Mouse (Mus musculus): ENCODE results near the gene Fthl17c. TPM values are rescaled to one million over a fixed set of nuclear protein-coding genes. Genes with fewer than 3 reads are reported as not detected.
"Not testable (repeated sequence)": the region's sequence is repeated elsewhere in the genome, so short reads cannot be mapped to it uniquely, and the experiment has no call there.

Gene Fthl17c
- total RNA-seq, 1 experiment = 20.3 TPM

DNA sequence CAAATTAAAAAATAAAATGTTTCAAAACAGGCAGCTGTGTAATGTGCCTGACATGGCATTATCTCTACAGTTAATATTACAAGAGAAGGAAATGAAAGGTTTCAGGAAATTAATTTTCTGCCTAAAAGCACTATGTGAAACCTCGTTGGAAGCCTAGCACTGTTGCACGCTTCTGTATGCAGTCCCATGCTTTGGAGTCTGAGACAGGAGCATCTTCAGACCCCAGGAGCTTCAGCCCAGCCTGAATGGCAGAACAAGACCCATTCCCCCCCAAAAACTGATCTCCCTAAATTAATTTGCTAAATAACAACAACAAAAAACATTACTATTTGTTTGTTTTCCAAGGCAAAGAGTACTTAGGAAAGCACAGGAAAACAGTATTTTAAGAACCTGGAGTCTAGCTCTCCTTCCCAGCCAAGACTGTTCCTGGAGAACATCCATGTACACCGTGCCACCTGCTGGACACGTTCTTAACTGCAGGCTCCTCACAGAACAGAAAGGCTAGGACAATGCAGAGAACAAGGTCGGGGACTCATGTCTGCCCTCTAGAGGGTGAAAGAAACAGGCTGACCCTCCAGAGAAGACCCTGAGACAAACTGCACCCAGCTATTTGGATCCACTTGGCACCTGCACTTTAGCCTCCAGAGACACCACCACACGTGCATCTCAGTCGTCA is 28.1 kb downstream of the Fthl17c start:
- H3K9ac ChIP-seq (ENCODE audit: insufficient read depth, low read depth, low read length, poor library complexity, severe bottlenecking); H3K4me3 ChIP-seq (ENCODE audit: insufficient read depth in 1 of 2, low read depth in 1 of 2, low read length in 2 of 2, poor library complexity in 1 of 2, severe bottlenecking in 1 of 2); in situ Hi-C loops (cut with MboI; ENCODE audit: low sequenced_read_pairs in 2 of 2, unreplicated experiment in 2 of 2); H3K27ac ChIP-seq (ENCODE audit: insufficient read depth, low read depth, low read length, poor library complexity, severe bottlenecking); H3K4me1 ChIP-seq (ENCODE audit: control insufficient read depth in 2 of 2, insufficient read depth in 2 of 2, low read length in 2 of 2, poor library complexity in 1 of 2); H3K36me3 ChIP-seq (ENCODE audit: control insufficient read depth, insufficient read depth, low read length, poor library complexity, severe bottlenecking); H3K9me3 ChIP-seq (ENCODE audit: control insufficient read depth, insufficient read depth, low read depth, low read length): not testable (repeated sequence)
- peak; percentile 44 for DNase-seq (ENCODE audit: low read depth, low spot score)
- 0 out of 2 replicates have a peak, but pooled peaks have one; percentile 36 for TF ChIP-seq ZC3H11A (IDR thresholded peaks at IDR 0.05; ENCODE audit: borderline replicate concordance, low read depth, low read length)

DNA sequence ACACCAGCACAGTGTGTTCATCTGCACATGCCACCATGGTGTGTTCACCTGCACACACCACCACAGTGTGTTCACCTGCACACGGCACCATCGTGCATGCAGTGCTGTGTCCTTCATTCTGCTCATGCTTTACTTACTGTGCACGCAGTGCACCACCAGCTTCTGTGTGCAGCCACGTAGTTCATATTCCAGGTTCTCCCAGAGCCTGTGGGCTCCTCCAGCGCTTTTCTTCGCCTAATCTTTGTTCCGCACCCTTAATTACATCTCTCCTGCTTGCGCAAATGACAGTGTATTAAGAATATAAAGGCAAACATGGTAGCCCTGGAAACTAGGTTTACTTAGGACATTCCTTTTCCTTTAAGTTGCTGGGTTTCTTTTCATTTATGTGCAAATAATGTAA is 32.3 kb downstream of the Fthl17c start:
- TF ChIP-seq MAFK (IDR thresholded peaks at IDR 0.05; ENCODE audit: insufficient read depth, low read depth, low read length) = no peak
- no peak for TF ChIP-seq ZC3H11A (IDR thresholded peaks at IDR 0.05; ENCODE audit: borderline replicate concordance, low read depth, low read length)
- no peak for TF ChIP-seq ZNF384 (IDR thresholded peaks at IDR 0.05; ENCODE audit: low read depth, low read length)
- Histone ChIP-seq H3K36me3 (ENCODE audit: control insufficient read depth, insufficient read depth, low read length, poor library complexity, severe bottlenecking) (no peaks in the 10 kb centered on the region), H3K9me3 (ENCODE audit: control insufficient read depth, insufficient read depth, low read depth, low read length) (no peaks in the 10 kb centered on the region), H3K9ac (ENCODE audit: insufficient read depth, low read depth, low read length, poor library complexity, severe bottlenecking) (no peak overlapping the region), H3K4me1 (ENCODE audit: control insufficient read depth in 2 of 2, insufficient read depth in 2 of 2, low read length in 2 of 2, poor library complexity in 1 of 2) (no peaks in the 10 kb centered on the region), H3K27ac (ENCODE audit: insufficient read depth, low read depth, low read length, poor library complexity, severe bottlenecking) (no peak overlapping the region), H3K4me3 (ENCODE audit: insufficient read depth in 1 of 2, low read depth in 1 of 2, low read length in 2 of 2, poor library complexity in 1 of 2, severe bottlenecking in 1 of 2) (no peak overlapping the region)
- in situ Hi-C loops (cut with MboI; ENCODE audit: low sequenced_read_pairs in 2 of 2, unreplicated experiment in 2 of 2) = no loop called here
- DNase-seq (ENCODE audit: low read depth, low spot score) = no peak

- TF ChIP-seq CHD2 (IDR thresholded peaks at IDR 0.05; ENCODE audit: low read depth, low read length) (no peak), HCFC1 (IDR thresholded peaks at IDR 0.05; ENCODE audit: borderline replicate concordance, insufficient read depth, low read length) (no peak), ZC3H11A (IDR thresholded peaks at IDR 0.05; ENCODE audit: borderline replicate concordance, low read depth, low read length) (no peak), MAFK (IDR thresholded peaks at IDR 0.05; ENCODE audit: insufficient read depth, low read depth, low read length) (no peak), ZNF384 (IDR thresholded peaks at IDR 0.05; ENCODE audit: low read depth, low read length) (no peak)
Measured at GRCm38 (mm10) chrX:8927308-8927707, 49.1 kb downstream of the Fthl17c start.

More at GRCm38 (mm10) chrX:8927308-8927707, 49.1 kb downstream of the Fthl17c start:
- DNase-seq (ENCODE audit: low read depth, low spot score) = no peak
- Histone ChIP-seq H3K27ac (ENCODE audit: insufficient read depth, low read depth, low read length, poor library complexity, severe bottlenecking) (no peak overlapping the region), H3K9me3 (ENCODE audit: control insufficient read depth, insufficient read depth, low read depth, low read length) (no peaks in the 10 kb centered on the region), H3K36me3 (ENCODE audit: control insufficient read depth, insufficient read depth, low read length, poor library complexity, severe bottlenecking) (no peaks in the 10 kb centered on the region), H3K4me1 (ENCODE audit: control insufficient read depth in 2 of 2, insufficient read depth in 2 of 2, low read length in 2 of 2, poor library complexity in 1 of 2) (no peaks in the 10 kb centered on the region), H3K4me3 (ENCODE audit: insufficient read depth in 1 of 2, low read depth in 1 of 2, low read length in 2 of 2, poor library complexity in 1 of 2, severe bottlenecking in 1 of 2) (no peak overlapping the region), H3K9ac (ENCODE audit: insufficient read depth, low read depth, low read length, poor library complexity, severe bottlenecking) (no peak overlapping the region)
- in situ Hi-C loops (cut with MboI; ENCODE audit: low sequenced_read_pairs in 2 of 2, unreplicated experiment in 2 of 2) = no loop called here

Other genes with a start within 250 kb of the Fthl17c start
- not detected in 2 replicates for gene Ssx9, start 228.1 kb downstream of the Fthl17c start, total RNA-seq (2012; rRNA removed)
- gene Ssxb5, start 172.9 kb downstream of the Fthl17c start, total RNA-seq (2012; rRNA removed) = not detected in 2 replicates
- gene Gm6592, start 132.6 kb downstream of the Fthl17c start, total RNA-seq (2012; rRNA removed) = not detected in 2 replicates
- gene Gm5751, start 102.3 kb downstream of the Fthl17c start, total RNA-seq (2012; rRNA removed) = not detected in 2 replicates
- 0.37 and 0.67 TPM in 2 replicates for gene B630019K06Rik, start 84.2 kb downstream of the Fthl17c start, total RNA-seq (2012; rRNA removed)
- not detected in 2 replicates for gene Fthl17b, start 13.6 kb downstream of the Fthl17c start, total RNA-seq (2012; rRNA removed)
- gene Fthl17d, start 10.2 kb upstream of the Fthl17c start, total RNA-seq (2012; rRNA removed) = 4.2 and 5.5 TPM in 2 replicates
- 0.42 and 1.1 TPM in 2 replicates for gene Fthl17e, start 56.9 kb upstream of the Fthl17c start, total RNA-seq (2012; rRNA removed)
- 4.6 and 4.9 TPM in 2 replicates for gene Fthl17f, start 86.5 kb upstream of the Fthl17c start, total RNA-seq (2012; rRNA removed)
- gene 4930402K13Rik, start 128.0 kb upstream of the Fthl17c start, total RNA-seq (2012; rRNA removed) = not detected in 2 replicates
- 0.48 and 0.49 TPM in 2 replicates for gene Lancl3, start 223.3 kb upstream of the Fthl17c start, total RNA-seq (2012; rRNA removed)

Data from ES-E14 (cell line).